Mouse (Mus musculus) liver, embryonic 12.5 days (tissue): ENCODE measurements at regions not wholly inside any gene's neighbourhood (a gene's known extent, or its start where the extent isn't known, plus 50 kb on each side); places are given as distances from the start of the nearest gene placed in this dataset.
A peak's percentile ranks its signal among the peaks of the same experiment; 100 is the strongest.

Experiments used
- ATAC-seq: fragments of 200-750 bp; cut with Nextera tagmentation; 2 replicates; pipeline ENCODE4 v1.8.0; 2017; ENCODE audit warnings: moderate number of reproducible peaks, mild to moderate bottlenecking, moderate library complexity
- H3K27ac ChIP-seq: fragments of 300-500 bp; sonication (generic); 2 replicates; pipeline ENCODE4 v1.5.1; 2016; ENCODE audit warnings: mild to moderate bottlenecking
- H3K27me3 ChIP-seq: fragments of 300-500 bp; sonication (generic); replicated peaks from 2 replicates; pipeline ENCODE4 v1.6.1; 2016; ENCODE audit warnings: mild to moderate bottlenecking, moderate library complexity
- H3K36me3 ChIP-seq: fragments of 300-500 bp; sonication (generic); 2 replicates; pipeline ENCODE4 v1.6.1; 2016; ENCODE audit warnings: mild to moderate bottlenecking, moderate library complexity
- H3K4me1 ChIP-seq: fragments of 300-500 bp; sonication (generic); 2 replicates; pipeline ENCODE4 v1.6.1; 2016
- H3K4me2 ChIP-seq: fragments of 300-500 bp; sonication (generic); 2 replicates; pipeline ENCODE4 v1.6.1; 2016; ENCODE audit warnings: mild to moderate bottlenecking, moderate library complexity
- H3K4me3 ChIP-seq: fragments of 300-500 bp; sonication (generic); 2 replicates; pipeline ENCODE4 v1.5.1; 2016; ENCODE audit warnings: mild to moderate bottlenecking, moderate library complexity
- H3K9ac ChIP-seq: fragments of 300-500 bp; sonication (generic); 2 replicates; pipeline ENCODE4 v1.6.1; 2016; ENCODE audit warnings: mild to moderate bottlenecking, moderate library complexity
- H3K9me3 ChIP-seq: fragments of 300-500 bp; sonication (generic); replicated peaks from 2 replicates; pipeline ENCODE4 v1.6.1; 2016; ENCODE audit warnings: mild to moderate bottlenecking, moderate library complexity
- WGBS: fragments of 180-500 bp; shearing (Covaris S2); methylation state at CpG from one replicate; pipeline ENCODE4 v1.1.7; 2016; ENCODE audit not compliant: insufficient replicate concordance; 5-methylcytosine and 5-hydroxymethylcytosine counted together

DNA sequence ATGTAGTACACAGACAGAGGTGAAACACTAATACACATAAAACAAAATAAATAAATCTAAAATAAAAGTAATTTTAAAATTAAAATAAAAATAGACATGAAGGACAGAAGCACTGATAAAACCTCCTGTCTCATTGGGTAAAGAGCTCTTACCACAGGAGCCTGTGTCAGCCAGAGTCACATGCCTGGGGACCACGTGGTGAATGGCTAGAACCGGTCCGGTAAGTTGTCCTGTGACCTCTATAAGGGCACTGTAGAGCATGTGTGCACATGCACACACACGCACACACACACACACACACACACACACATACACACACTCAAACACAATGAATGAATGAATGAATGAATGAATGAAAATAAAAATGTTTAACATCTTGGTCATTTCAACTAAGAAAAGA, 89.8 kb upstream of the Slc45a1 start:
- Histone ChIP-seq H3K4me3 (no peak overlapping the region), H3K9ac (no peak overlapping the region), H3K4me2 (no peak overlapping the region), H3K27me3 (no peaks in the 10 kb centered on the region), H3K27ac (no peak overlapping the region), H3K9me3 (no peaks in the 10 kb centered on the region), H3K4me1 (peaks cover 16% of the 10 kb centered on the region), H3K36me3 (no peaks in the 10 kb centered on the region)
- 73% methylated on average over 4 of the region's 4 CpGs for WGBS
- ATAC-seq = no peak

DNA sequence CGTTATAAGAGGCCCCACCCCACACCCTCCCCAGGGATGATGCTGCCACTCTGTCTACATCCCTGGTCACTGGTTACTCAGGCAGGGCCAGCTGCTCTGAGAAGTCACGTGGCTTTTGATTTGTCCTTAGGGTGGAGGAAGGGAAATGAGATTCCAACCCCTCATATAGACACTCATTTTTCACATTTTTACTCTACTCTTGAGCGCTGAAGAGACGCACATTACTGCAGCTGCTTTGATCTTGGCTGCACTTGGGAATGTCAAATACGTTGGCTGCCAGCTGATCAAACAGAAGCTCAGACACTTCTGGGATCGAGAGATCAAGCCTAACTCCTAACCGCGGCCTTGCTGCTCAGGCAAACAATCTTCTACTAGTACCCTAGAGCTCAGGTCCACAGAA, 88.2 kb upstream of the Slc45a1 start:
- Histone ChIP-seq H3K4me3 (no peak overlapping the region), H3K4me2 (no peak overlapping the region), H3K27me3 (no peaks in the 10 kb centered on the region), H3K4me1 (peaks cover 9% of the 10 kb centered on the region; the same call in 1 of the 2 replicates), H3K27ac (no peak overlapping the region), H3K9me3 (no peaks in the 10 kb centered on the region), H3K36me3 (no peaks in the 10 kb centered on the region), H3K9ac (no peak overlapping the region)
- ATAC-seq = no peak
- WGBS = 57% methylated on average over 8 of the region's 8 CpGs

DNA sequence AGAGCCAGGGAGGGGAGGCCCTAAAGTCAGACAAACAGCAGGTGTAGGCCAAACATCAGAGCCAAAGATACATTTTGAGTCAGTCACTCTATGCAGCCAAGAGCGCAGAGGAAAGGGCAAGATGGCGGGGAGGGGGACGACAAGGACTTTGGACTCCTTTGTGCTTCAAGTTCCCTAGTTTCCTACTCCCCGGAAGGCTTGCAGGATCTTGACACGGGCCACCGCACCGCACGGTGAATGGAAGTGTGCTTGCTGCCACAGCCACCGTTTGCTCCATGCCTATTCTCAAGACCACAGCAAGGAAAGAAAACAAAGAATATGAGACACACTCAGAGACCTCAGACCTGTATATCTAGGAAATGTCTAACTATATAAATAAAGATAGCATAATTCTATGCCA, 86.8 kb upstream of the Slc45a1 start:
- no peak overlapping the region for H3K9ac ChIP-seq
- no peak for ATAC-seq
- 85% methylated on average over 9 of the region's 9 CpGs for WGBS

DNA sequence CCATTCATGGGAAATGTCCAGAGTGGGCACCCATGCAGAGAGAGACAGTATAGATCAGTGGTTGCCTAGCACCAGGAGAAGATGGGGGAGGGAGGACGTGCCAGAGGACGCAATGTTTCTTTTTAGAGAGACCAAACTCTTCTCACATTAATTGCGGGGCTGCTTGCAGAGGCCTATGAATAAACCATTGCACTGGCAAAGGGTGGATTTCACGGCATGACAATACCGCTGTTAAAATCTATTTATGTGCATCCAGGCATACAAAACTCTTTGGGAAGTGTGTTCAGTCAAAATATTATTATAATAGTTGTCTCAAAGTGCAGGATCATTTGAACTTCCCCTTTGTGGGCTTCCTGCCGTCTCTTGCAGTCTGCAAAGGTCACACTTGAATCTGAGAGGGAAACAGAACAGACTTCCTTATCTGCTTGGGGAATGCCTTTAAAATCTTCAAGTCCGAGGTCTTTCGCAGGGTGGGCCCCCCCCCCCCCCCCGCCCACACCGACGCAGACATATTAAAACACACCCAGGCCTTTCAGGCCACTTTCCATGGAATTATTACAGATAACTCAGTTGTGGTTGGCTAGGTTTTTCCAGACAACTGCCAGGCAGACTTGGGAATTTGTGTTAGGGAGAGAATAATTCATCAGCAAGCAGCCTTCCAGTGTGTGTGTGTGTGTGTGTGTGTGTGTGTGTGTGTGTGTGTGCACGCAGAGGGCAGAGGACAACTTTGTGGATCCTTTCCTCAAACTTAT, 78.3 kb upstream of the Slc45a1 start:
- no peaks in the 10 kb centered on the region for H3K27me3 ChIP-seq
- H3K9me3 ChIP-seq = no peaks in the 10 kb centered on the region
- H3K27ac ChIP-seq = peak overlapping the region; percentile 26; the same call in 1 of the 2 replicates
- no peak overlapping the region for H3K4me2 ChIP-seq
- no peaks in the 10 kb centered on the region for H3K36me3 ChIP-seq
- H3K4me3 ChIP-seq = no peak overlapping the region
- peaks cover 15% of the 10 kb centered on the region; the same call in 1 of the 2 replicates for H3K4me1 ChIP-seq
- WGBS = 9% methylated on average over 12 of the region's 12 CpGs
- ATAC-seq = no peak
- H3K9ac ChIP-seq = no peak overlapping the region

More for the DNA sequence above, 86.8 kb upstream of the Slc45a1 start:
- no peaks in the 10 kb centered on the region for H3K27me3 ChIP-seq
- no peaks in the 10 kb centered on the region for H3K36me3 ChIP-seq
- no peak overlapping the region for H3K4me3 ChIP-seq
- H3K27ac ChIP-seq = no peak overlapping the region
- H3K9me3 ChIP-seq = no peaks in the 10 kb centered on the region
- H3K4me1 ChIP-seq = peaks cover 9% of the 10 kb centered on the region; the same call in 1 of the 2 replicates
- no peak overlapping the region for H3K4me2 ChIP-seq

DNA sequence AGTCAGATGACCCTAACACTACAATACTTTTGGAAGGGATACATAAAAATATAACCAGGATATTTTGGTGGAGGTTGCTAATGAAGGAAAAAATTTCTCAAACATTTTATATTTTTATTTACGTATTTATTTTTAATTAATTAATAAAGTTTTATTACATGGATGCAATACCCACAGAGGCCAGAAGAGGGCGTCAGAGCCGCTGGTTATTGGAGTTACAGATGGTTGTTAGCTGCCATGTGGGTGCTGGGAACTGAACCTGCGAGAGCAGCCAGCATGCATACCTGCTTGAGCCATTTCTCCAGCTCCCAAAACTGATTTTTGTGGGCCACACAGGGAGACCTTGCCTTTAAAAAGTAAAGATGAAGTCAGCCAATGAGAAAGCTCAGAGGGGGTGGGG, 74.6 kb upstream of the Slc45a1 start:
- 53% methylated on average over 4 of the region's 4 CpGs for WGBS
- no peaks in the 10 kb centered on the region for H3K9me3 ChIP-seq

DNA sequence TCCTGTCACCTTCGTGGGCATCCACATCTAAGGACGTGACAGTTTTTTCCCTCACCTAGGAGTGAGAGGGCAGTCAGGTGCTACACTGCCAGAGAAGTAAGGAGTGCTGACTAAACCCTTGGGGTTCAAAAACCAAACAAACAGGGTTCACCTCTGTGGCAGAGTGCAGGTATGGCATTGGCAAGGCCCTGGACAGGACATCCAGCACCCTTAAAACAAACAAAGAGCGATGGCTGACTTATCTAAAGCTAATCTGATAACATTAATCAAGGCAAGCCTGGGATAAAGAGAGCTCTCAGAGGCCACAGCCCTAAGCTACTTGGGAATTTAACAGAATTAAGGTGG, 74.1 kb upstream of the Slc45a1 start:
- no peaks in the 10 kb centered on the region for H3K9me3 ChIP-seq
- H3K27me3 ChIP-seq = no peaks in the 10 kb centered on the region
- ATAC-seq = no peak
- no peak overlapping the region for H3K9ac ChIP-seq
- H3K36me3 ChIP-seq = no peaks in the 10 kb centered on the region
- H3K4me3 ChIP-seq = no peak overlapping the region
- H3K4me1 ChIP-seq = peaks cover 14% of the 10 kb centered on the region; the same call in 1 of the 2 replicates
- no peak overlapping the region for H3K27ac ChIP-seq
- H3K4me2 ChIP-seq = no peak overlapping the region
- WGBS = 80% methylated on average over 3 of the region's 3 CpGs

More for the DNA sequence above, 74.6 kb upstream of the Slc45a1 start:
- no peak for ATAC-seq
- Histone ChIP-seq H3K4me2 (no peak overlapping the region), H3K36me3 (no peaks in the 10 kb centered on the region), H3K4me3 (no peak overlapping the region), H3K4me1 (peaks cover 19% of the 10 kb centered on the region; the same call in 1 of the 2 replicates), H3K27ac (no peak overlapping the region), H3K27me3 (no peaks in the 10 kb centered on the region), H3K9ac (no peak overlapping the region)

DNA sequence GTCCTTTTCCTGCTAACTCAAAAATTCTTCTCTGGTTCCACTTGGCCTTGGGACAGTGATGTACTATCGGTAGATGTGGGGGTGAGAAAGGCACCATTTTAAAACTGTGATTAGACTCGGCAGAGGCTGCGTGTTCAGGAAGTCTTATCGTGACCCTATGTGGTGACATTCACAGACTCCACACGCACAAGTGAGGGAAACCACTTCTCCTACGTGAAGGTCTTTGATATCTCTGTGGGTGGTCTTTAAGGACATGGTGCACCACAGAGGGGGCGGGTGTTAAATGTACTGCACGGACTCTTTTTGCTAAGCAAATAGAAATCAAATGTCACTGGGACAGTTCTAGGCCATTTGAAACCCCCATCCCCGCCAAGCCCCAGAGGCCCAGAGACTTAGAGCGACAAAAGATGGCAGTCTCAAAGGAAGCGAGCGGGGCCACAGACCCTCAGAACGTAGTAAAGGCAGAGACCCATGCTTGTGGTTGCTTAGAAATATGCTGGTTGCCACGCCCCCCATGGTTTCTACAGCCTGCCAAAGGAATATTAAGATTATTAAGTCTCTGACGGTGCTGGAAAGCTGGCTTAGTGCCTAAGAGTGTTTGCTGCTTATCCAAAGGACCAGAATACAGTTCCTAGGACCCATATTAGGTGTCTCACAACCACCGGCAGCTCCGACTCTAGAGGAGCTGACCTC, 73.6 kb upstream of the Slc45a1 start:
- Histone ChIP-seq H3K4me1 (peaks cover 11% of the 10 kb centered on the region; the same call in 1 of the 2 replicates), H3K36me3 (no peaks in the 10 kb centered on the region), H3K4me2 (no peak overlapping the region), H3K4me3 (no peak overlapping the region), H3K27me3 (no peaks in the 10 kb centered on the region), H3K27ac (no peak overlapping the region), H3K9me3 (no peaks in the 10 kb centered on the region), H3K9ac (no peak overlapping the region)
- WGBS = 59% methylated on average over 17 of the region's 17 CpGs
- no peak for ATAC-seq

DNA sequence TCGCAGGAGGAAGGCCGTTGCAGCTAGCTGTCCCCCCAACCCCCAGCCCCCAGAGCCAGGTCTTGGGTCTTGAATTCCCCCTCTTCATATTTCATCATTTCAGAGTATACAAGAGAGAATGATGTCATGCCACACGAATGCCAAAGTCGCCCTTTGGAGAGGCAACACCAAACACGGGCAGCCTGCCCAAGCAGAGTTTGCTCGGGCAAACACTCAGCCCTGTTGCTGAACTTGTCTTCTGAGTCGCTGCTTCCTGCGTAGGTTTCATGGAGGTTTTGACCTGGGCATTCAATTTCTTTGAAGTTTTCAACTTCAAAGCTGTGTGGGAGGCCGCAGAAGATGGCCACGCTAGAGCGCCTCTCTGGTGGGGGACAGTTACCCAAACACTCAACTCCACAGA, 72.8 kb upstream of the Slc45a1 start:
- Histone ChIP-seq H3K9ac (no peak overlapping the region), H3K4me1 (peaks cover 11% of the 10 kb centered on the region), H3K27ac (no peak overlapping the region), H3K4me3 (no peak overlapping the region), H3K36me3 (no peaks in the 10 kb centered on the region), H3K4me2 (no peak overlapping the region), H3K9me3 (no peaks in the 10 kb centered on the region), H3K27me3 (no peaks in the 10 kb centered on the region)
- no peak for ATAC-seq
- WGBS = 74% methylated on average over 11 of the region's 11 CpGs

DNA sequence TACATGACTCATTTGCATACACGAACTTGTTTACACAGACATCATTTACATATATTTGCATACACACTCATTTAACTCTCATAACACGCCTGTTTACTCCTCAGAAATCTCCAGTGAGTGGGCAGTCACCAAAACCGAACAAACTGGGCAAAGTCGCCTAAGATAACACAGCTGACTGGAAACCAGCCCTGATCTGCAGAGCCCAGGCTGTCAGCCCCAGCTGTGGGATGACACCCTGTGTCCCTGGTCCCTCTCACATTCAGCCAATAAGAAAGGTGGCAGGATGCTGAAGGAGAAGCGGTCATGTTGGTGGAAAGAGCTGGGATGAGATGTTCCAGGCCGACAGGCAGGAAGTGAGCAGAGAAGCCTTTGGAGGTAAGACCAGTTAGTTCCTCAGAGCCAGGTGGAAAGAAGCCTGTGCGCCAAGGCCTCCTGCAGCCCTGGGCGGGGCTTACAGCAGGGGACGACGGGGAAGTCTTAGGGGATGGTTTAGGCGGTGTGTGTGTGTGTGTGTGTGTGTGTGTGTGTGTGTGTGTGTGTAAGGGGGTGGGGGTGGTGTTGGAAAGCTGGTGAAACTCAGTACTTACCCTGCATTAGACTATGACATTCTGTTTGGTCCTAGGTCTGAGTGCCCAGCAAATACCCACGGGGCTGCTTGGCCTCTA, 69.8 kb upstream of the Slc45a1 start:
- H3K4me3 ChIP-seq = no peak overlapping the region
- H3K36me3 ChIP-seq = no peaks in the 10 kb centered on the region
- H3K27me3 ChIP-seq = no peaks in the 10 kb centered on the region
- no peak for ATAC-seq
- no peak overlapping the region for H3K27ac ChIP-seq
- peaks cover 11% of the 10 kb centered on the region for H3K4me1 ChIP-seq
- H3K9me3 ChIP-seq = no peaks in the 10 kb centered on the region
- WGBS = 36% methylated on average over 12 of the region's 12 CpGs
- no peak overlapping the region for H3K9ac ChIP-seq
- H3K4me2 ChIP-seq = no peak overlapping the region

DNA sequence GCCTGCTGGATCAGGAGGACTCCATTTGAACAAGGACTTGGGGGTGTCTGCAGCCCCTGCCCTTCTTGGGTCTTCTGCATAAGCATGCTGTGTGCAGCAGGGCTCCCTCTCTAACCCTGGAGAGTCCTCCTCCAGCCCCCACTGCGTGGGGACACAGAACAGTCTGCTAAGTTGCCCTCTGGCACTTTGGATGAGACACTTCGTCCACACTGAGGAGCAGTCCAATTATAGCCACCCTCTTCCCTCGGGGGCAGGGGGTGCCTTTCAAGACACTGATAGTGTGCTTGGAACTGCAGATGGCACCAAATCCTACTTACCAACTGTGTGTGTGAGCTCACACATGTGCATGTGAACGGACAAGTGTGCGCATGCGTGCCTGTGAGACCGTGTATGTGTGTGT, 65.9 kb upstream of the Slc45a1 start:
- Histone ChIP-seq H3K27ac (no peak overlapping the region), H3K9me3 (no peaks in the 10 kb centered on the region), H3K4me2 (no peak overlapping the region), H3K4me1 (peaks cover 5% of the 10 kb centered on the region), H3K9ac (no peak overlapping the region), H3K27me3 (no peaks in the 10 kb centered on the region), H3K4me3 (no peak overlapping the region), H3K36me3 (no peaks in the 10 kb centered on the region)
- 75% methylated on average over 7 of the region's 7 CpGs for WGBS
- no peak for ATAC-seq

DNA sequence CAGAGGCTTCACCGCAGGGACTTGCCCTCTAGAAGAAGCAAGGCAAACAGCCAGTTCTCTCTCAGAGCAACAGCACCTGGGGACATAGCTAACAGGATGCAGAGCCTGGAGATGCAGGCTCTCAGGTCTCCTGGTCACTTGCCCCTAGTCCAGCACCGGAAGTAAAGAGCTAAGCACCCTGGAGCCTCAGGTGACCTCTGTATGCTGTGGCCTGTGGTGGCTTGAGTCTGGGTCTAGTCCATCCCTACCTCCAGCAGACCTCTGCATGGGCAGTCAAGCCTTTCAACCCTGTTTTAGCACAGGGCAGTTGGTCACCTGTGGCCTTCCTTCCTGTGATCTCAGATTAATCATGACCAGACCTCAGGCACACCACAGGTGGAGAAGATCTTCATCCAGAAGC, 63.1 kb upstream of the Slc45a1 start:
- H3K4me1 ChIP-seq = peaks cover 7% of the 10 kb centered on the region
- WGBS = 60% methylated on average over 2 of the region's 2 CpGs
- H3K27ac ChIP-seq = no peak overlapping the region
- no peaks in the 10 kb centered on the region for H3K9me3 ChIP-seq
- no peaks in the 10 kb centered on the region for H3K36me3 ChIP-seq
- H3K4me2 ChIP-seq = no peak overlapping the region
- H3K9ac ChIP-seq = no peak overlapping the region
- H3K27me3 ChIP-seq = no peaks in the 10 kb centered on the region
- no peak overlapping the region for H3K4me3 ChIP-seq
- no peak for ATAC-seq

DNA sequence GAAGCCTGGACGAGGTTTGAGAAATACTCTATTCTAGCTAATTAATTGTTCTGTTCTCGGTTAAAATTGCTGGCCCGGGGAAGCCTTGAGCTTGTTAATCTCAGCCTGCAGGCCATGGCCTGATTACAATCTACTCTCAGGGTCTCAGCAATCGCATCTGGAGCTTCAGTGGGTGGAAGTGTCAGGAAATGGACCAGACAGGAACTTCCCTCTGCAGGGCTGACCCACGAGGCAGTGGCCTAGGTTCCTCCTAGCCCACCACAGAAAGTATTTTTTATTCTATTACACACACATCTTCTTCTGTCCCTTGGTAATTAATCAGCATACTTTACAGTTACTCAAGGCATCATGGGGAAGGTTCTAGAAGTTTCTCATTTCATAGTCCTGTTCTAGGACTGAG, 61.3 kb upstream of the Slc45a1 start:
- H3K4me1 ChIP-seq = peaks cover 16% of the 10 kb centered on the region
- no peaks in the 10 kb centered on the region for H3K36me3 ChIP-seq
- H3K9ac ChIP-seq = no peak overlapping the region
- no peaks in the 10 kb centered on the region for H3K9me3 ChIP-seq
- no peaks in the 10 kb centered on the region for H3K27me3 ChIP-seq
- no peak overlapping the region for H3K4me3 ChIP-seq
- no peak for ATAC-seq
- no peak overlapping the region for H3K27ac ChIP-seq
- 19% methylated on average over 5 of the region's 5 CpGs for WGBS
- no peak overlapping the region for H3K4me2 ChIP-seq
